Mouse (Mus musculus) G1E-ER4 (cell line): ENCODE data around the gene Col4a5. TPM values are rescaled to one million over a fixed set of nuclear protein-coding genes. Genes with fewer than 3 reads are reported as not detected.

Source experiments
- GATA1 ChIP-seq: IDR thresholded peaks from one replicate; pipeline ENCODE4 v1.8.0; 2012; ENCODE audit warnings: low read length, inconsistent platforms
- polyA plus RNA-seq: library from polyadenylated mRNA; stranded (reverse); fragments of >175 nt; gene quantifications from 2 replicates; pipeline ENCODE4 v1.2.3, GENCODE M21; 2012

Col4a5 gene
- polyA plus RNA-seq, 1 experiment = not detected

GRCm38 (mm10) chrX:141729570-141729969, 254.4 kb downstream of the Col4a5 start:
- no peak for TF ChIP-seq GATA1

Other genes starting within 250 kb of the Col4a5 start
- not detected in 2 replicates for gene Col4a6, start 1.3 kb upstream of the Col4a5 start, polyA plus RNA-seq
- not detected in 2 replicates for gene Irs4, start 249.9 kb downstream of the Col4a5 start, polyA plus RNA-seq